Mouse (Mus musculus) thymus, postnatal 36 days (tissue): ENCODE measurements around the gene Slc22a21.

Experiments
- DNase-seq, 2 experiments: peaks; one replicate each; pipeline ENCODE4 v3.0.0; 2022; ENCODE audit warnings: mixed read lengths in 2 of 2

The Slc22a21 gene

GRCm38 (mm10) chr11:53899981-53900380 lies 80.2 kb downstream of the Slc22a21 start:
- DNase-seq, result no peak
